Mouse (Mus musculus): ENCODE results near the gene Efna2. TPM values are rescaled to one million over a fixed set of nuclear protein-coding genes. Genes with fewer than 3 reads are reported as not detected.
"Not testable (repeated sequence)": the region's sequence is repeated elsewhere in the genome, so short reads cannot be mapped to it uniquely, and the experiment has no call there.

The Efna2 gene
- polyA plus RNA-seq, 1 experiment from 2014 or later = 21.4 TPM

- Histone ChIP-seq H3K36me3 (peaks cover 15% of the 10 kb centered on the region), H3K4me3 (peak overlapping the region; percentile 42), H3K27ac (peak overlapping the region; percentile 100), H3K9ac (peak overlapping the region; percentile 75), H3K4me1 (replicated peaks) (peaks cover 67% of the 10 kb centered on the region), H3K4me2 (peak overlapping the region; percentile 75)
- WGBS = 82% methylated on average over 4 of the region's 4 CpGs
- not testable (repeated sequence) for H3K9me3 ChIP-seq; ATAC-seq (ENCODE audit: low FRiP score); H3K27me3 ChIP-seq
These were observed 13.1 kb upstream of the Efna2 start for GRCm38 (mm10) chr10:80166136-80166535.

- H3K4me2 ChIP-seq = peak overlapping the region; percentile 74
- H3K9me3 ChIP-seq = no peaks in the 10 kb centered on the region
- H3K4me1 ChIP-seq (replicated peaks) = peaks cover 73% of the 10 kb centered on the region
- peak; percentile 90 for ATAC-seq (ENCODE audit: low FRiP score)
- peak overlapping the region; percentile 100 for H3K9ac ChIP-seq
- WGBS = under 1% methylated on average over 55 of the region's 55 CpGs
- peak overlapping the region; percentile 100 for H3K27ac ChIP-seq
- H3K27me3 ChIP-seq = 0 out of 2 replicates have a peak, but pooled peaks cover 5% of the 10 kb centered on the region
- H3K4me3 ChIP-seq = peak overlapping the region; percentile 91
- peaks cover 28% of the 10 kb centered on the region for H3K36me3 ChIP-seq
These were observed 11.7 kb upstream of the Efna2 start for GRCm38 (mm10) chr10:80167460-80168037.

- H3K27me3 ChIP-seq = 0 out of 2 replicates have a peak, but pooled peaks cover under 1% of the 10 kb centered on the region
- peak; percentile 38 for ATAC-seq (ENCODE audit: low FRiP score)
- H3K4me1 ChIP-seq (replicated peaks) = peaks cover 77% of the 10 kb centered on the region
- H3K27ac ChIP-seq = peak overlapping the region; percentile 100
- H3K9me3 ChIP-seq = no peaks in the 10 kb centered on the region
- WGBS = under 1% methylated on average over 42 of the region's 48 CpGs
- H3K4me2 ChIP-seq = peak overlapping the region; percentile 74
- peak overlapping the region; percentile 100 for H3K9ac ChIP-seq
- H3K36me3 ChIP-seq = peaks cover 28% of the 10 kb centered on the region
- H3K4me3 ChIP-seq = peak overlapping the region; percentile 91
These were observed 11.1 kb upstream of the Efna2 start for GRCm38 (mm10) chr10:80168038-80168661.

- 65% methylated on average over 1 of the region's 1 CpGs for WGBS
- Histone ChIP-seq H3K4me2 (peak overlapping the region; percentile 74), H3K4me3 (peak overlapping the region; percentile 91), H3K9ac (peak overlapping the region; percentile 100), H3K27ac (peak overlapping the region; percentile 100), H3K27me3 (no peaks in the 10 kb centered on the region), H3K9me3 (no peaks in the 10 kb centered on the region), H3K4me1 (replicated peaks) (peaks cover 77% of the 10 kb centered on the region), H3K36me3 (peaks cover 28% of the 10 kb centered on the region)
- ATAC-seq (ENCODE audit: low FRiP score) = no peak
These were observed 10.2 kb upstream of the Efna2 start for GRCm38 (mm10) chr10:80169070-80169469.

GRCm38 (mm10) chr10:80169651-80170050, 9.6 kb upstream of the Efna2 start:
- no peaks in the 10 kb centered on the region for H3K9me3 ChIP-seq
- peak overlapping the region; percentile 100 for H3K9ac ChIP-seq
- H3K36me3 ChIP-seq = peaks cover 30% of the 10 kb centered on the region
- H3K4me3 ChIP-seq = peak overlapping the region; percentile 91; the same call in 1 of the 2 replicates
- no peaks in the 10 kb centered on the region for H3K27me3 ChIP-seq
- 95% methylated on average over 7 of the region's 7 CpGs for WGBS
- ATAC-seq (ENCODE audit: low FRiP score) = no peak
- no peak overlapping the region for H3K27ac ChIP-seq
- H3K4me1 ChIP-seq (replicated peaks) = peaks cover 73% of the 10 kb centered on the region
- H3K4me2 ChIP-seq = no peak overlapping the region; the same call in 1 of the 2 replicates

GRCm38 (mm10) chr10:80170052-80170451, 9.2 kb upstream of the Efna2 start:
- H3K9me3 ChIP-seq = no peaks in the 10 kb centered on the region
- peak overlapping the region; percentile 4; the same call in 1 of the 2 replicates for H3K4me3 ChIP-seq
- H3K27ac ChIP-seq = 0 out of 2 replicates have a peak overlapping the region, but pooled peaks have one; percentile 18
- H3K4me1 ChIP-seq (replicated peaks) = peaks cover 73% of the 10 kb centered on the region
- H3K9ac ChIP-seq = peak overlapping the region; percentile 51
- 98% methylated on average over 16 of the region's 16 CpGs for WGBS
- peaks cover 33% of the 10 kb centered on the region for H3K36me3 ChIP-seq
- H3K27me3 ChIP-seq = no peaks in the 10 kb centered on the region
- peak overlapping the region; percentile 15; the same call in 1 of the 2 replicates for H3K4me2 ChIP-seq
- no peak for ATAC-seq (ENCODE audit: low FRiP score)

GRCm38 (mm10) chr10:80170601-80171021, 8.7 kb upstream of the Efna2 start:
- peaks cover 33% of the 10 kb centered on the region for H3K36me3 ChIP-seq
- H3K4me1 ChIP-seq (replicated peaks) = peaks cover 69% of the 10 kb centered on the region
- H3K4me2 ChIP-seq = peak overlapping the region; percentile 15; the same call in 1 of the 2 replicates
- no peaks in the 10 kb centered on the region for H3K9me3 ChIP-seq
- peak overlapping the region; percentile 51 for H3K9ac ChIP-seq
- 0 out of 2 replicates have a peak overlapping the region, but pooled peaks have one; percentile 18 for H3K27ac ChIP-seq
- no peak overlapping the region for H3K4me3 ChIP-seq
- H3K27me3 ChIP-seq = no peaks in the 10 kb centered on the region
- no peak for ATAC-seq (ENCODE audit: low FRiP score)
- 97% methylated on average over 19 of the region's 19 CpGs for WGBS

- Histone ChIP-seq H3K9me3 (no peaks in the 10 kb centered on the region), H3K27me3 (no peaks in the 10 kb centered on the region), H3K9ac (peak overlapping the region; percentile 71; the same call in 1 of the 2 replicates), H3K27ac (peak overlapping the region; percentile 93; the same call in 1 of the 2 replicates), H3K4me3 (0 out of 2 replicates have a peak overlapping the region, but pooled peaks have one; percentile 7), H3K4me1 (replicated peaks) (peaks cover 69% of the 10 kb centered on the region), H3K36me3 (peaks cover 33% of the 10 kb centered on the region), H3K4me2 (no peak overlapping the region)
- no peak for ATAC-seq (ENCODE audit: low FRiP score)
- 92% methylated on average over 15 of the region's 15 CpGs for WGBS
These were observed 8.0 kb upstream of the Efna2 start for GRCm38 (mm10) chr10:80171252-80171651.

- Histone ChIP-seq H3K4me3 (peak overlapping the region; percentile 47; the same call in 1 of the 2 replicates), H3K9me3 (no peaks in the 10 kb centered on the region), H3K27me3 (no peaks in the 10 kb centered on the region), H3K36me3 (peaks cover 33% of the 10 kb centered on the region), H3K27ac (peak overlapping the region; percentile 93), H3K4me2 (peak overlapping the region; percentile 61), H3K4me1 (replicated peaks) (peaks cover 64% of the 10 kb centered on the region), H3K9ac (peak overlapping the region; percentile 71)
- ATAC-seq (ENCODE audit: low FRiP score) = no peak
- 80% methylated on average over 45 of the region's 45 CpGs for WGBS
These were observed 7.3 kb upstream of the Efna2 start for GRCm38 (mm10) chr10:80171760-80172526.

GRCm38 (mm10) chr10:80172527-80173292, 6.6 kb upstream of the Efna2 start, which contains the start of gene 1600002K03Rik:
Gene 1600002K03Rik (plus strand): TSS chr10:80172944.
- Histone ChIP-seq H3K27ac (peak within 1 kb of the TSS; percentile 93), H3K9me3 (no peaks in the 10 kb centered on the region)

GRCm38 (mm10) chr10:80173358-80173757, 5.9 kb upstream of the Efna2 start:
- Histone ChIP-seq H3K4me2 (peak overlapping the region; percentile 61), H3K36me3 (peaks cover 33% of the 10 kb centered on the region), H3K9me3 (no peaks in the 10 kb centered on the region), H3K4me3 (peak overlapping the region; percentile 47), H3K9ac (peak overlapping the region; percentile 68), H3K27me3 (no peaks in the 10 kb centered on the region), H3K27ac (peak overlapping the region; percentile 93), H3K4me1 (replicated peaks) (peaks cover 64% of the 10 kb centered on the region)
- 15% methylated on average over 11 of the region's 11 CpGs for WGBS
- ATAC-seq (ENCODE audit: low FRiP score) = no peak

More at GRCm38 (mm10) chr10:80172527-80173292, 6.6 kb upstream of the Efna2 start, which contains the start of gene 1600002K03Rik:
- Histone ChIP-seq H3K4me3 (peak within 1 kb of the TSS; percentile 47), H3K4me1 (replicated peaks) (peaks cover 62% of the 10 kb centered on the region), H3K9ac (peak within 1 kb of the TSS; percentile 71), H3K27me3 (no peaks in the 10 kb centered on the region), H3K36me3 (peaks cover 33% of the 10 kb centered on the region), H3K4me2 (peak within 1 kb of the TSS; percentile 61)
- 7% methylated on average over 35 of the region's 35 CpGs for WGBS
- ATAC-seq (ENCODE audit: low FRiP score) = peak; percentile 75
